Mouse (Mus musculus) hindbrain, embryonic 12.5 days (tissue): ENCODE data around the gene Klhdc3. TPM values are rescaled to one million over a fixed set of nuclear protein-coding genes. Genes with fewer than 3 reads are reported as not detected.

ENCODE experiments used
- ATAC-seq: fragments of 200-750 bp; cut with Nextera tagmentation; 2 replicates; pipeline ENCODE4 v1.8.0; 2017; ENCODE audit warnings: moderate TSS enrichment; ENCODE audit not compliant: low FRiP score
- H3K27ac ChIP-seq: fragments of 300-500 bp; sonication (generic); 2 replicates; pipeline ENCODE4 v1.5.1; 2016; ENCODE audit warnings: mild to moderate bottlenecking
- H3K27me3 ChIP-seq: fragments of 300-500 bp; sonication (generic); 2 replicates; pipeline ENCODE4 v1.6.1; 2016; ENCODE audit warnings: mild to moderate bottlenecking
- H3K36me3 ChIP-seq: fragments of 300-500 bp; sonication (generic); 2 replicates; pipeline ENCODE4 v1.6.1; 2016; ENCODE audit warnings: mild to moderate bottlenecking
- H3K4me1 ChIP-seq: fragments of 300-500 bp; sonication (generic); 2 replicates; pipeline ENCODE4 v1.6.1; 2016
- H3K4me2 ChIP-seq: fragments of 300-500 bp; sonication (generic); replicated peaks from 2 replicates; pipeline ENCODE4 v1.6.1; 2016; ENCODE audit warnings: mild to moderate bottlenecking
- H3K4me3 ChIP-seq: fragments of 300-500 bp; sonication (generic); 2 replicates; pipeline ENCODE4 v1.5.1; 2016; ENCODE audit warnings: mild to moderate bottlenecking
- H3K9ac ChIP-seq: fragments of 300-500 bp; sonication (generic); 2 replicates; pipeline ENCODE4 v1.6.1; 2016; ENCODE audit warnings: mild to moderate bottlenecking, moderate library complexity
- H3K9me3 ChIP-seq: fragments of 300-500 bp; sonication (generic); replicated peaks from 2 replicates; pipeline ENCODE4 v1.6.1; 2016; ENCODE audit warnings: mild to moderate bottlenecking
- WGBS: fragments of 180-500 bp; shearing (Covaris S2); methylation state at CpG from one replicate; pipeline ENCODE4 v1.1.7; 2016; 5-methylcytosine and 5-hydroxymethylcytosine counted together
- polyA plus RNA-seq: library from polyadenylated mRNA; unstranded; fragments of >200 nt; fragmentation: Nextera tagmentation; extraction: Ambion mirVana; gene quantifications from 2 replicates; pipeline ENCODE4 v1.2.1, GENCODE M21; 2016

The Klhdc3 gene
- polyA plus RNA-seq, 1 experiment from 2014 or later = 141 TPM

DNA sequence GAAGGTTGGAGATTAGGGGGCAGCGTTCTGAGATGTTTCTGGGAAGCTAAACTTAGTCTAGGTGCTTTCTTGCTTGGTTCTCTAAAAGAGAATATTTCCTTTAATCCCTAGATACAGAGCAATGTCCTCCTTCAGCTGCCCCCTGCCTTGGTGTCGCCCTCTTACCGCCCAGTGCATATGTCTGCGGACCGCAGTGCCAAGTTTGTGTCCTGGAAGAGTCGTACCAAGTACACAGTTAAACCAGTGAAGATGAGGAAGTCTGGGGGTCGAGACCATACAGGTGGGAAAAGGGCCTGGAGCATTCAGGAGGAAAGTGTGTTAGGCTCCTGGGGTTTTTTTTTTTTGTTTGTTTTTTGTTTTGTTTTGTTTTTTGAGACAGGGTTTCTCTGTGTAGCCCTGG, 33.4 kb downstream of the Klhdc3 start:
- Histone ChIP-seq H3K36me3 (peaks cover 14% of the 10 kb centered on the region), H3K9me3 (no peaks in the 10 kb centered on the region), H3K4me3 (no peak overlapping the region), H3K4me2 (peak overlapping the region; percentile 93; the same call in 1 of the 2 replicates), H3K4me1 (peaks cover 43% of the 10 kb centered on the region), H3K27ac (no peak overlapping the region), H3K27me3 (no peaks in the 10 kb centered on the region), H3K9ac (no peak overlapping the region)
- no peak for ATAC-seq
- WGBS = 90% methylated on average over 7 of the region's 7 CpGs

DNA sequence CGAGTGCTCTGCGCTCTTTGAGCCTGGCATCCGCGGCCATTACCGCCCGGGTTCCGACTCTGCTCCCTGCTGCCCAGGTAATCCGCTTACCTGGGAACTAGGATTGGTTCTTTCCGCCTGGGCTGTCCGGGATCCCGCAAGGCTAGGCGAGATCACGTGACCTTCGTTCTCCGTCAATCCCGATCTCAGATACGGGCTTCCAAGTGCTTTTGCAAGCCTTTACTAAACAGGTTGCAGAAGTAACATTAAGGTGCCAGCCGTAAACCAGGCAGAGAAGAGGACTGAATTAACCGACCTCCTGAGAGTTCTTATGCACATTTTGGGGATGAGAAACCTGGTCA, 34.4 kb downstream of the Klhdc3 start:
- H3K27me3 ChIP-seq = no peaks in the 10 kb centered on the region
- ATAC-seq = no peak
- under 1% methylated on average over 19 of the region's 19 CpGs for WGBS
- peak overlapping the region; percentile 82 for H3K27ac ChIP-seq
- H3K4me1 ChIP-seq = peaks cover 34% of the 10 kb centered on the region
- H3K4me2 ChIP-seq = peak overlapping the region; percentile 93
- H3K9me3 ChIP-seq = no peaks in the 10 kb centered on the region
- H3K4me3 ChIP-seq = peak overlapping the region; percentile 77
- peaks cover 23% of the 10 kb centered on the region for H3K36me3 ChIP-seq
- peak overlapping the region; percentile 83 for H3K9ac ChIP-seq

DNA sequence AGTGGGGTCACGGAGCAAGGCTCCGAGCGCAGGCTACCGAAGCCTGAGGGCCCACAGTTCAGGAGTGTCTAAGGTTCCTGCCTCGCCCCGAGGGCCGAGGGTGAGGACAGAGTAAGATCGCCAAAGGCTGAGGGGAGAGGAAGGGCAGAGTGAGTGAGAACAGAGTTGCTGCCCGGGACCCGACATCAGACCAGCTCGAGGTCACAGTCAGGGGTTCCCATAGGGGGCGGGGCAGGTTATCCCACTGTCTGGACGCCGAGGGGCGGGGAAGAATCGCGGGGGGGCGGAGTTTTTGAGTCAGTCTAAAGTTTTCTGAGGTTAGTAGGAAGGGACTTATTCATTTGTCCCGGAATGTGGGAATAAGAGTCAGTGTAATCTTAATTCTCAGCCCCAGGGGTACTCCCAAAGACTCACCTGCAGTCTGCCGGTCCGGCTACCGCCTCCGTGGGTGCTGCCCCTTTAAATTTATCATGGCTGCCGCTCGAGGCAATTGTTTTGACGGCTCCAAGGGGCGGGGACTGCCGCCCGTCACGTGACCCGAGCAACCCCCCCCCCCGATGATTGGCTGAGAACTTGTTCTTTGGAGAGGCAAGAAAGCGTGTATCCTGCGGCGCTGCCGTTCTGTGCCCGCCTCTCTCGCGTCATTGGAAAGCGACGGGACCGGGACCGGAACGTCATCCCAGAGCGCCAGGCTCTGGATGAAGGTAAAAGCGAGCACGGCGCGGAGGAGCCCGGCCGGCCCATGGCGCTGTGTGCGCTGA, 35.0 kb downstream of the Klhdc3 start, which contains the start of the genes Klc4 and Mrpl2:
Gene Klc4, minus strand, starts transcription at position 462 of the 761 bp plus-strand sequence.
Gene Mrpl2, plus strand, starts transcription at position 669 of the 761 bp plus-strand sequence.
- H3K36me3 ChIP-seq = peaks cover 25% of the 10 kb centered on the region
- H3K4me3 ChIP-seq = peak within 1 kb of the TSS; percentile 77
- H3K9me3 ChIP-seq = no peaks in the 10 kb centered on the region
- no peaks in the 10 kb centered on the region for H3K27me3 ChIP-seq
- peak within 1 kb of the TSS; percentile 83 for H3K9ac ChIP-seq
- H3K4me1 ChIP-seq = peaks cover 28% of the 10 kb centered on the region
- under 1% methylated on average over 53 of the region's 53 CpGs for WGBS
- peak; percentile 71 for ATAC-seq
- peak within 1 kb of the TSS; percentile 82 for H3K27ac ChIP-seq
- H3K4me2 ChIP-seq = peak within 1 kb of the TSS; percentile 93

DNA sequence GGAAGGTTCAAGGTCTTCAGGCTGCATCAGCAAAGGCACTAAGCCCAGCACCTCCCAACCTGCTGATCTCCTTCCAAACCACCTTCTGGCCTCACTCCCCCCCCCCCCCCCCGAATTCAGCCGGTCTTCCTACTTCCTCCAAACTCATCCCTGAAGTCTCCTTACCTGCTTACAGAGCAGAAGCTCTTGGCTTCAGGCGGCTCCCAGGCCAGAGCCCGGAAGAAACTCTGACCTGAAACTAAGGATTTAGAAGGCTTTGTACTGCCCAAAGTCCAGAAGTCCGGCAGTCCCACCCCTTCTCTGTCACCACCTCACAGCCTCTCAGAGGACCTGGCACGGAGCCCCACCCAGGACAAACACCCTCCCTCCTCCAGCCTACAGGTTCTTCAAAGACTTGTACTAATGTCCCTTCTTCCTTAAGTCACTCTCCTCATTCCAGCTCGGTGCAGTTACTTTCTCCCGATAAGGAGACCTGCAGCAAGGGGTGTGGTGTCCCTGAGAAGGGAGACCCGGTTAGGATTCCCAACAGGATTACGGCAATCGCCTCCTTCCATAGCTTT, 35.7 kb downstream of the Klhdc3 start:
- 15% methylated on average over 11 of the region's 11 CpGs for WGBS
- peaks cover 33% of the 10 kb centered on the region for H3K36me3 ChIP-seq
- H3K9me3 ChIP-seq = no peaks in the 10 kb centered on the region
- no peak overlapping the region for H3K27ac ChIP-seq
- H3K4me3 ChIP-seq = peak overlapping the region; percentile 77
- ATAC-seq = no peak
- no peaks in the 10 kb centered on the region for H3K27me3 ChIP-seq
- peaks cover 28% of the 10 kb centered on the region for H3K4me1 ChIP-seq
- peak overlapping the region; percentile 93 for H3K4me2 ChIP-seq
- H3K9ac ChIP-seq = peak overlapping the region; percentile 72

DNA sequence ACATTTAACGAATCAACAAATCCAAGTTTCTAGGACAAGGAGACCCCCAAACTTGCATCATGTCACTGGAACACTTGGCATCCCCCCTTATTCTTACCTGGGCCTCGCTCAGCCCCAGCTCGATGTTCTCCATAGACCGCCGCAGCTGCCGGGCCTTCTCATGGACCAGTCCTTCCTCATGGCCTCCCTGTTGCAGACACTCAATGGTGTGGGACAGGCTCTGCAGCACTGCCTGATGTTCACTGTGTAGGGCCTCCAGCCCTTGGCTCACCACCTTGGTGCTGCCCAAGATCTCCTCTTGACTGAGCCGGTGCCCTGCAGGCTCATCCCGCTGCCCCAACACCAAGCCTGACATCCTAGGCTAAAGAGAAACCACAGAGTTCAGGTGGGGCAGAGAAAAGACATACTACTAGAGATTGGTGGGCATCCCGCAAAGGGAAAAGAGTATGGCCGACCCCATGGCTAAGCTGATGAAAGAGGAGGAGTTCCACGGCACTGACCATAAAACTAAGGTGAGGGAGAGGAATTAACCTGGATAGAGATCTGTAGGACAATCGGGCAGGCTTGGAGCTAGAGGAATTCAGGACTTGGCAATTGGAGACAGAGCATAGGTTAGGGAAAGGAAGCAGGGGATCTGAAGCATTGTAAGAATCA, 36.4 kb downstream of the Klhdc3 start:
- no peaks in the 10 kb centered on the region for H3K27me3 ChIP-seq
- H3K4me3 ChIP-seq = peak overlapping the region; percentile 77
- no peaks in the 10 kb centered on the region for H3K9me3 ChIP-seq
- ATAC-seq = no peak
- peaks cover 40% of the 10 kb centered on the region for H3K36me3 ChIP-seq
- 91% methylated on average over 12 of the region's 12 CpGs for WGBS
- H3K4me1 ChIP-seq = peaks cover 21% of the 10 kb centered on the region
- H3K9ac ChIP-seq = peak overlapping the region; percentile 72
- no peak overlapping the region for H3K27ac ChIP-seq
- peak overlapping the region; percentile 93 for H3K4me2 ChIP-seq

DNA sequence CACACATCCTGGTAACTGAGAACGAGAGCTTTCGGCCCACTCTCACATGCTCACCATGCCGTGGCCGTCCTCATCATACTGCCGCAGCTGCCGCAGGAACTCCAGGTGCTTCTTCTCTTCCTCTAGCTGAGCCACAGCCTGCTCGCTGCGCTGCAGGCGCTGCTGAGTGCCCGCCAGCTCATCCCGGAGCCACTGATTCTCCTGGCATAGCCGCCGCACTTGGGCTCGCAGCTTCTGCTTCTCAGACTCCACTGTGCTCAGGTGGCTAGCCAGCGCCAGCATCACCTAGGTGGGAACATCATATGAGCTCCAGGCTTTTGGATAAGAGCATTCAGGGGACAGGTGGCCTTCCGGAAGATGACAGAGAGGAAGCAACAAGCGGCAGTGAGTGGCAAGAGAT, 38.7 kb downstream of the Klhdc3 start:
- Histone ChIP-seq H3K9me3 (no peaks in the 10 kb centered on the region), H3K4me3 (no peak overlapping the region), H3K27ac (no peak overlapping the region), H3K9ac (no peak overlapping the region), H3K36me3 (peaks cover 42% of the 10 kb centered on the region), H3K4me1 (peaks cover 18% of the 10 kb centered on the region), H3K27me3 (no peaks in the 10 kb centered on the region), H3K4me2 (no peak overlapping the region)
- ATAC-seq = no peak
- 92% methylated on average over 17 of the region's 17 CpGs for WGBS

DNA sequence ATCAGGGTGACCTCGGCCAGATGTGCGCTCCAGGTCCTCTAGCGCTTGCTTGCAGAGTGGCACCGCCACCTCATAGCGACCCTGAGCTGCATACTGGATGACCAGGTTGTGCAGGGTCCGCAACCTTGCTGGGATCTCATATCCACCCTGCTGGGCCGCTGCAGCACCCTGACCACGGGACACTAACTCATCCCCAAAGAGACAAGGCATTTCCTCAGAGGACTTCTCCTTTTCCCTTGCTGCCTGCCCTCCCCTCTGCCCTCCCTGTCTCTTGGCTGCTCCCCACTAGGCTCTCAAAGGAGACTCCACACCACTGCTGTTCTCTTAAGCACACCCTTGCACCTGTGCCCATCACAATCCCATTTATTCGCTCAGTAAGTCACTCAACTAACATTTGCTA, 40.8 kb downstream of the Klhdc3 start:
- WGBS = 82% methylated on average over 9 of the region's 9 CpGs
- peaks cover 16% of the 10 kb centered on the region for H3K4me1 ChIP-seq
- no peak overlapping the region for H3K9ac ChIP-seq
- peaks cover 53% of the 10 kb centered on the region for H3K36me3 ChIP-seq
- no peak overlapping the region for H3K4me3 ChIP-seq
- no peak overlapping the region for H3K27ac ChIP-seq
- no peak overlapping the region for H3K4me2 ChIP-seq
- H3K9me3 ChIP-seq = no peaks in the 10 kb centered on the region
- ATAC-seq = no peak
- no peaks in the 10 kb centered on the region for H3K27me3 ChIP-seq

DNA sequence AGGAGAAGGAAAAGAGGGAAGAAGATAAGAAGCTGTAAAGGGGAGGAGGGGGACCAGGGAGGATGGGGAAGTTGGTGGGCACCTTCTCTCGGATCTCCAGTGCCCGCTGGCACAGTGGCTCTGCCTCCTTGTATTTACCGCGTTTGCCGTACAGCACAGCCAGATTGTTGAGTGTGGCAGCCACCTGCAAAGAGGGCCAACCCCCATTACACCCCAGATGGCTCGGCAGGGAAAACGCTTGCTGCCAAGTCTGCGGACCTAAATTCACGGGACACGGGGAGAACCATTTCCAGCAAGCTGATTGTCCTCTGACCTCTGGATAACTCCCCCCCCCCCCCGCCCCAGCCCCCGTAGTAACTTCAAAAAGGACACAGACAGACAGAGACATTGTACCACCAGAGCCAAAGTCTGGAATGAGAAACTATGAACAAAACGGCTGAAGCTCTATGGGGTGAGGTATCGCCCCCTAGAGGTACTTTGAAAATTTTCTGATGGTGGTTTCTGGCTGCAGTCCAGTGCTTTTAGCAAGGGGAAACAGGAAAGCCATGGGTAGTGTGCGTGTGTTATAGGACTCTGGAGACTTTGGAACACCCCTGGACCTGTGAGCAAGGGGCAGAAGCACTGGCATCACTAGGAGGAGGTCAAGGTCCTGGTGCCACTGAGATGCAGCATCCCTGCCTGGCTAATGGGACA, 43.7 kb downstream of the Klhdc3 start:
- Histone ChIP-seq H3K9ac (0 out of 2 replicates have a peak overlapping the region, but pooled peaks have one; percentile 35), H3K36me3 (peaks cover 61% of the 10 kb centered on the region), H3K4me1 (peaks cover 8% of the 10 kb centered on the region), H3K27ac (no peak overlapping the region), H3K4me2 (peak overlapping the region; percentile 34; the same call in 1 of the 2 replicates), H3K27me3 (no peaks in the 10 kb centered on the region), H3K9me3 (no peaks in the 10 kb centered on the region), H3K4me3 (no peak overlapping the region)
- 23% methylated on average over 15 of the region's 15 CpGs for WGBS
- peak; percentile 44 for ATAC-seq

DNA sequence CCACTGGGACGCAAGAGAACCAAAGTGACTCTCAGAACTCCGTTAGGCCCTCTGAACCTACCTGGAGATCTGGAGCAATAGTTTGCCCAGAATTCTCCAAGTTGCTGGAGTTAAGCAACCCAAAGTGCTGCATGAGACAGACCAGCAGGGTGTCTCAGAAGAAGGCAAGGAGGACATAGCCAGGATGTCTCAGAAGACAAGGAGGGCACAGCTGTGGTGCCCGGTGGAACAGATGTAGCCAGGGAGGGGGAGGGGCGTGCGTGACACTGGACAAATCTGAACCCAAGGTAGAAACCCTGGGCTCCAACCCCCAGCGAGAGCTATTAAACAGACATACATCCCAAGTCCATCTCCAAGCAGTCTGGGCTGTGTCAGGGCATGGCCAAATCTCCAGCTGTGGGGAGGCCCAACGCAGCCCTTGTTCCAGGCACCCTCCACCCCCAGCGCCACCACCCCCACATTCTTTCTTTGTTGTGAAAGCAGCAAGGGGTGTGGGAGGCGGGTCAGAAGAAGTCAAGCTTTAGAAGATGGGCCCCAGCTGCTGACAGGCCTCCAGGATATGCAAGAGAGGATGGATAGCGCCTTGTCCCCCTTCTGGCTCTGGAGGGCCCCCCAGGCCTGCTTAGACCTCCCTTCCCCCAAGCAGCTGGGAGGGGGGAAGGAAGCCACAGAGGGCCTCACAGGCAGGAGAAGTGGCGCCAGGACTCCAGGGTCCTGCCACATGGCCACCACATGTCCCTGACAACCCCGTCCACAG, 50.9 kb downstream of the Klhdc3 start:
- Histone ChIP-seq H3K36me3 (peaks cover 29% of the 10 kb centered on the region), H3K27me3 (no peaks in the 10 kb centered on the region), H3K4me1 (peaks cover 46% of the 10 kb centered on the region), H3K9me3 (no peaks in the 10 kb centered on the region), H3K4me2 (peak overlapping the region; percentile 84), H3K9ac (peak overlapping the region; percentile 95; the same call in 1 of the 2 replicates), H3K27ac (peak overlapping the region; percentile 96), H3K4me3 (peak overlapping the region; percentile 94)
- 3% methylated on average over 12 of the region's 12 CpGs for WGBS
- ATAC-seq = peak; percentile 58

DNA sequence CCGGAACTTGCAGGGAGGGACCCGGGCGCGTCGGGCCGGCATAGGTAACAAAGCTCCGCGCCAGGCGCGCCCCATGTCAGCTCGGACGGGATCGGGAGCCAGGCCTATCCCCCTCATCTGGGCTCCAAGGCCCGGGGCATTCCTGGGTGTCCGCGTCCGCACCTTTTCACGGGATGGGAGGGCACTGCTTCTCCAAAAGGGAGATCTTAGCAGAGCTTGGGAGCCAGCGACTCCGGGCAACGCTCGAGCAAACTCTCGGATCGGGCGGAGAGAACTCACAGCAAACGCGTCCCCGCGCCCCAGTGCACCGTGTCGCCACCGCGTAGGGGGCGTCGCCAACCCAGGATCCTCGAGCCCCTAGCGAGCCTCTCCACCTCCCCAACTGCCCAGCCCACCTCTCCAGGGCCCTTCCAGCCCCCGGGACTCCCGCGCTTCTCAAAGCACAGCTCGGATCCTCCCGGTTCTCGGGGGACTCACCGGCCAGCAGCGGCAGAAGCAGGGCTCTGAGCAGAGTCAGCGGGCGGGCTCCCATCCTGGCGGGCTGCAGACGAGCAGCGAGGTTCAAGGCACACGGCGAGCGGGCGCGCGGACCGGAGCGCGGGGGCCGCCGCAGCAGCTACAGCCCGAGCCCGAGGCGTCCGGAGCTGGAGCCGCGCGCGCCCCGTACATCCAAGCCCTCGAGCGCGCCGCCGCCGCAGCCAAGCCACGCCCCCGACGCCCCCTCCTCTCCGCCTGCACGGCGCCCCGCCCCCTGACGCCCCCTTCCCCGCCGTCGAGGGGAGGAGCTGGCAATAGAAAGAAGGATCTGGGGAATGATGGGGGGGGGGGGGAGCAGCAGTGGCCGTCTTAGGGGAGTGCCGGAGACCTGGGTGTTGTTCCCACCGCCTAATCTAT, 51.7 kb downstream of the Klhdc3 start, which contains the start of gene Ptk7:
Gene Ptk7, minus strand, starts transcription at position 714 of the 894 bp plus-strand sequence.
- peak within 1 kb of the TSS; percentile 95 for H3K9ac ChIP-seq
- peaks cover 28% of the 10 kb centered on the region for H3K36me3 ChIP-seq
- H3K27ac ChIP-seq = peak within 1 kb of the TSS; percentile 96
- WGBS = under 1% methylated on average over 70 of the region's 90 CpGs
- peak within 1 kb of the TSS; percentile 94 for H3K4me3 ChIP-seq
- no peaks in the 10 kb centered on the region for H3K27me3 ChIP-seq
- ATAC-seq = peak; percentile 75
- H3K4me2 ChIP-seq = peak within 1 kb of the TSS; percentile 84
- H3K4me1 ChIP-seq = peaks cover 53% of the 10 kb centered on the region
- H3K9me3 ChIP-seq = no peaks in the 10 kb centered on the region

DNA sequence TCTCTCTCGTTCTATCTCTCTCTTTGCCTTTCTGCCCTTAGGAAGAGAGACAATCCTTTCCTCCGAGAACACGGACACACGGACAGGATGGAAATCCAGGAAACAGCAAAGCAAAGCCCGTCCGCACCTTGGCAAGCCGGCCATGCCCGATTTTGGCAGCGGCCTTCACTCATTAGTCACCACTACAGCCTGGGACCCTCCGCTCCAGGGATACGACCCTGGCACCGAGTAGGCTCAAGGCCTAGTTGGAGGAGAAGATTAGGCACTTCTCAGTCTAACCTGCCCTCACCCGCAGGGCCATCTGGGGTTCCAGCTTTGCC, 52.3 kb downstream of the Klhdc3 start:
- no peaks in the 10 kb centered on the region for H3K27me3 ChIP-seq
- H3K4me3 ChIP-seq = peak overlapping the region; percentile 94
- peak overlapping the region; percentile 84 for H3K4me2 ChIP-seq
- H3K4me1 ChIP-seq = peaks cover 59% of the 10 kb centered on the region
- peak overlapping the region; percentile 95 for H3K9ac ChIP-seq
- ATAC-seq = peak; percentile 9; the same call in 1 of the 2 replicates
- H3K9me3 ChIP-seq = no peaks in the 10 kb centered on the region
- WGBS = under 1% methylated on average over 13 of the region's 13 CpGs
- peaks cover 24% of the 10 kb centered on the region for H3K36me3 ChIP-seq
- peak overlapping the region; percentile 96 for H3K27ac ChIP-seq
